Mouse (Mus musculus) embryo, embryonic 11 days (tissue): ENCODE measurements around the gene Bpifb9a.
"Not testable (repeated sequence)": the region's sequence is repeated elsewhere in the genome, so short reads cannot be mapped to it uniquely, and the experiment has no call there.

Experiments used
- DNase-seq: peaks from one replicate; pipeline ENCODE4 v3.0.0-alpha.2; 2015

Gene Bpifb9a

GRCm38 (mm10) chr2:154313771-154314170, 56.1 kb downstream of the Bpifb9a start:
- DNase-seq = not testable (repeated sequence)
